Mouse (Mus musculus) thymus, adult 18-20 months (tissue): ENCODE data around the gene Slc17a9.

Source experiments
- DNase-seq, 2 experiments: peaks; one replicate each; pipeline ENCODE4 v3.0.0; 2022; ENCODE audit warnings: mixed read lengths in 2 of 2

The Slc17a9 gene

GRCm38 (mm10) chr2:180724585-180725413 is at the start of gene Slc17a9:
Gene Slc17a9, plus strand, starts transcription at chr2:180725263.
- peak; percentile 50 to 66 for DNase-seq

DNA sequence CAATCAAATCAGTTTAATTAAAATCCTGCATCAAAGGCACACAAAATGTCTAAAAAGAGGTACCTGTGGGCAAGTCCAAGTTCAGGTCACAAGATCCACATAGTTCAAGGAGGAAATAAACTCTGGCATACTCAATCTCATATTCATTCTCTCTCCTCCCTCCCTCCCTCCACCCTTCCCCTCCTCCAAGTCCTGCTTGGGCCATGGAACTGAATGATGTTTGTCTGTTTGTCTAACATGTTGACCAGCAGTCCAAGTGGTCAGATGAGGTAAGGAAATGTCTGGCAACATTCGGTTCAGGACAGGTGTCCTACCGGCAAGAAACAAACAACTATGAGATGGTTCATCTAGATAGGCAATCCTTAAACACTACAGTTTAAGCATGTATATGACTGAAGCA is 48.4 kb upstream of the Slc17a9 start:
- DNase-seq = no peak

DNA sequence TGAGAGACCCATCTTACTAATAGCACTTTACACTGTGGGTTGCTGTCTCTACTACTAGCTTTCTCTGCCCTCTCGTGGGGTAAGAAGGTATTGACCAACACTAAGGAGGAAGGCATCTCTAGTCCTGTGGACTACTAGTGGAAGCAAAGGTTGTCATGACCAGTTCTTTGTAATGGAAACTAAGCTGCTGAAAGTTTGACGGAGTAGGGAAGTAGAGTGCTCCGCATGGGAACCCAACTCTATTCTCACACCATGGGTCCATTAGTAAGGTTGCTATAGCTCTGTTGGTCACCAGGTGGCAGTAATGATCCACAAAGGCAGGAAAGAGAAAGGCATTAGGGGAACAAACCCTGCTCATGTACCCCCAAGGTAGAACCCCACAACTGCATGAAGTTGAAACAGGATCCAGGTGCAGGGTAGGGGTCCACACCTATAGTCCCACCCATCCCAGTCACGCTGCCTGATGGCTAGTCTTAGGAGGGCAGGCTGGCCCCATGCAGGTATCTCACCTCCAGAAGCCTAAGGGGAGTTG is 46.4 kb upstream of the Slc17a9 start:
- peak; percentile 24 to 59 for DNase-seq

GRCm38 (mm10) chr2:180681225-180681624 is 43.8 kb upstream of the Slc17a9 start:
- DNase-seq = no peak

DNA sequence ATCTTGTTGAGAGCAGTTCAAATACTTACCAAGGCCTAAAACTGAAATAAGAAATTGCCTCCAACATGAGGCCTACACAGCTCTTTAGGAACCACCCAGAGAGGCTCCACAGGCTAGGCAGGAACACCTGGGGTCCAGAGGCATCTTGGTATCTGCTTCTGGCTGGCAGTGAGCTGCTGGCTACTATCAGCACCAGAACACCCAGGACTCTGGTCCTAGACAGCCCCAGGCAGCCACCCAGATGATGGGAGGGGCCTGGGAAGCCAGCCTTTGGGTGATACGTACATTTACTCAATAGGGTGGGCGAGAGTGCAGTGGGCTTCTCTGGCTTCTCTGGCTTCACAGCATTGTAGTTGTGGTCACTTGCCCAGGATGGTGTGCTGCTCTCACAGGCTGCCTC is 41.5 kb upstream of the Slc17a9 start:
- DNase-seq = no peak

GRCm38 (mm10) chr2:180684031-180684430 is 41.0 kb upstream of the Slc17a9 start:
- DNase-seq = no peak

GRCm38 (mm10) chr2:180689841-180690240 is 35.2 kb upstream of the Slc17a9 start:
- DNase-seq = no peak

DNA sequence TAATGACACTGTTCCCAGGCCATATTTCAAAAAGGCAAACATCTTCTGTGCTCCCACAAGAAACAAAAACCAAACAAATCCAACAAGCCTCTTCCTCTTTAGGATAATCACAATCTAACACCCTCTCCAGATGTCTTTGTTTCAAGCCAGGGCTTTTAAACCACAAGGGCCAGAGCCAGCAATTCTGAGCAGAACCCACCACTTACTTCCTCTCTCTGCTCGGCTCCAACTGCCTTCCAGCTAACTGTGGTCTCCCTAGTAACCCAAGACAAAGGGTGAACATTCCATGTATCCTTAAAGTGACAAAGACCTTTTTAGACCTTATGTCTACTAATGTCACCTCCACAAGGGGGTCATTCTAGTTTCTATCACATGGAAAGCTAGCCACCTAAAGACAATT is 32.4 kb upstream of the Slc17a9 start:
- no peak for DNase-seq

DNA sequence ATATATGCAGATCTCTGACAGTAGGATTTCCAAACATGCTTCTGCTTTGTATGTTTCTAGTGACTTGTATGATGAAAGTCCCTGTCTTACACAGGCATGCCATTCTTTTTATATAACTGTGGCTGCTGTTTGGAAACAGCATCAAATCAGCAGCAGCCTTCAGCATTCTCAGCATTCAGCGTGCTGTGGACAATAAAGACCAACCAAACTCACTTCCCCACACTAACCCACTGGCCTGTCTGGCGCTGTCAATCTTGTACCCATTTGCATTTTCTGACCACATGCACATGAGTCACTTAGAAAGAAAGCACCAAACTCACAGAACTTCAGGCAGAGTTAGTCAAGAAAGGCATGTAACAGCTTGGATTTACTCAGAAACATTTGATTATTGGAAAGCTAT is 29.9 kb upstream of the Slc17a9 start:
- no peak for DNase-seq

GRCm38 (mm10) chr2:180700457-180700856 is 24.6 kb upstream of the Slc17a9 start:
- DNase-seq = no peak

GRCm38 (mm10) chr2:180701053-180701766 is 23.9 kb upstream of the Slc17a9 start:
- peak in 1 of 2 experiments; percentile 26 for DNase-seq

DNA sequence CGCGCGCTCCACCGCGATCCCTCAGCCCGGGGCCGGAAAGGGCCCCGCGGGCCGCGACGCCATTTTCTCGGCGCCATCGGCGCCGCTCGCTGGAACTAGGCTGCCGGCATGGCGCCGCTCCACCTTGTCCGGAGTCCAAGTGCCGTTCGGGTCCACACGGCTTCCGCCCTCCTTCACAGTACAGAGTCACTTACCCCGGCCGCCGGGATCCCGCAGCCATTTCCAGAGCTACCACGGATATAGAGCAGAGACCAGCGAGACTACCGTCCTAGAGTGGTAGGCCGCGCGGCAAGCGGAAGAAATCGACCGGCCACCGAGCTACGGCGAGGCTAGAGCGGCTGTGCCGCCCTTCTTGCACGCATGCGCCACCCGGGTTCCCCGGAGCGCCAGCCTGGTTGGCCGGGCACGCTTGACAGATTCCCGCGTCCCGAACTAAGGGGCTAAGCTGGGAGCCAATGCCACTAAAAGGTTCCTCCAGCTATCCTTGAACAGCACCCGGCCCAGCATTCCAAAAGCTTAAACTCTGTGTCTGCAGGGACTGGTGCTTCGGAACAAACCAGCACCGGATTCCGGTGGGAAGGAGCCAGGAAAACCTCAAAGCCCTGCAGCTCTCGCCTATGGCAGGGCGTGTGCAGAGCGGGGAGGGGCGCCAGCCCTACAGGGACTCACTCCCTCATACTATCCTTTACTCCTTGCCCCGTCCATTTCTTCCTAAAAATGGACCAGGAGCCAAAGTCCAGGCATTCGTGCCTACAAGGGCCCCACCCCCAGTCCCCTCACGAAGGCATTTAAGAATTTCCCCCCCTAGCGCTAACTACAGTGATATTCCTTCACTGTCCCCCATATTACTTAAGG is 23.1 kb upstream of the Slc17a9 start:
- DNase-seq = peak; percentile 85 to 86

- DNase-seq = no peak
Measured at GRCm38 (mm10) chr2:180702701-180703149, 22.3 kb upstream of the Slc17a9 start.

- no peak for DNase-seq
Measured at GRCm38 (mm10) chr2:180703175-180703574, 21.9 kb upstream of the Slc17a9 start.

DNA sequence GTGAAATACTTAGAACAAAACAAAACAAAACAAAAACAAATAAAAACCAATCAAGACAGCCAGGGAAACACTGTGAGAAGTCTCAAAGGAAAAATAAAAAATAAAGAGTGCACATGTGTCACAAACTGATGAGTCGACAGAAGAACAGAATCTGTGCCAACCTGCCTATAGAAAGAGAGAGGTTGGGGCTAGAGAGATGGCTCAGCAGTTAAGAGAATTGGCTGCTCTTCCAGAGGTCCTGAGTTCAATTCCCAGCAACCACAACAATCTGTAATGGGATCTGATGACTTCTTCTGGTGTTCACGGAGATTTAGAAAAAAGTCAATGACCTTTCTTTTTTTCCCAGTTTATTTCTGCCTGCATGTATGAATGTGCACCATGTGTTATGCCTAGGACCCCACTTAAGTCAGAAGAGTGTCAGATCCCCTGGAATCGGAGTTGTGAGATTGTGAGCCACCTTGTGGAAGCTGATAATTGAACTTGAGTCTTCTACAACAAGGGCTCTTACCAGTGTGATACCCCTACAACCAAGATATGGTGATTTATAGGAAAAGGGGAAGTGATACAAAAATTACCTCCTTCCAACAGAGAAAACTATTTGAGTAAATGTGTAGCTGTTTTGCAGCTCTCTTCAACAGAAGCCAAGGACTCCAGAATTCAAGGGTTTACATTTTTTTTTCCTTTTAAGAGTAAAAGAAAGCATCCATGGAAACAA is 21.3 kb upstream of the Slc17a9 start:
- DNase-seq = no peak

GRCm38 (mm10) chr2:180704591-180704990 is 20.5 kb upstream of the Slc17a9 start:
- DNase-seq = no peak

GRCm38 (mm10) chr2:180705066-180705465 is 20.0 kb upstream of the Slc17a9 start:
- no peak for DNase-seq

GRCm38 (mm10) chr2:180705975-180706374 is 19.1 kb upstream of the Slc17a9 start:
- DNase-seq = no peak

- DNase-seq = no peak
Measured at GRCm38 (mm10) chr2:180709023-180709922, 15.8 kb upstream of the Slc17a9 start.

DNA sequence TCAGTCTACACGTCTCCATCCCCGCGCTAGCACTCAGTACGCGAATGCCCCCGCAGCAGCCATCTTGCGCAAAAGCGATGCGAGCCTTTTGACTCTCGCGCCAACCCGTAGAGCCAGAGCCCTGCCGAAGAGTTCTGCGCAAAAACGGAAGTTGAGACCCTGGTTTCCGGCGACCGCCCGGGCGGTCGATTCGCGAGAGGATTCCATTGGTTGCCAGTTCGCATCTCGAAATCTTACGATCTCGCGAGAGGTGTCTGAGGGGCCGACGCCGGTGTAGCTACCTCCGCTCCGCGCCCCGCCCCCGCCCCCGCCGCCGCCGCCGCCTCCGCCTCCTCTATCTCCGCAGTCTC is 15.2 kb upstream of the Slc17a9 start, which contains the start of the genes Dido1 and Gid8:
Gene Dido1, minus strand, starts transcription at position 77 of the 350 bp plus-strand sequence.
Gene Gid8, plus strand, starts transcription at position 195 of the 350 bp plus-strand sequence.
- peak; percentile 92 to 95 for DNase-seq
